Mouse (Mus musculus) megakaryocyte-erythroid progenitor cell, adult 5-6 weeks (primary cell): ENCODE results near the gene Atxn7l3. TPM values are rescaled to one million over a fixed set of nuclear protein-coding genes. Genes with fewer than 3 reads are reported as not detected.
A peak's percentile ranks its signal among the peaks of the same experiment; 100 is the strongest.

Experiments used
- ATAC-seq: replicated peaks from 2 replicates; pipeline ENCODE4 v1.8.0; 2016; ENCODE audit warnings: mild to moderate bottlenecking, inconsistent platforms; ENCODE audit not compliant: severe bottlenecking, poor library complexity, low FRiP score, low TSS enrichment
- total RNA-seq, 2 experiments: library from RNA; stranded (forward) in 1 of 2; stranded (reverse) in 1 of 2; fragments of 200-1000, 215-1000 nt in 1 of 2; fragments of >200 nt in 1 of 2; fragmentation: Nextera tagmentation in 1 of 2; gene quantifications; 2 replicates each; pipeline ENCODE4 v1.2.3; 2014 to 2017

Atxn7l3 gene
- total RNA-seq (2014; fragmentation: Nextera tagmentation): 23.2 and 34.0 TPM in 2 replicates
- total RNA-seq (2017): 18.3 and 21.5 TPM in 2 replicates

GRCm38 (mm10) chr11:102296491-102297472 is at the start of gene Atxn7l3:
Gene Atxn7l3 (minus strand): TSS chr11:102296631.
- ATAC-seq: peak; percentile 91

- ATAC-seq: no peak
Observed at GRCm38 (mm10) chr11:102344458-102344857, 48.0 kb upstream of the Atxn7l3 start.

GRCm38 (mm10) chr11:102342742-102343141 is 46.3 kb upstream of the Atxn7l3 start:
- no peak for ATAC-seq

GRCm38 (mm10) chr11:102341101-102341500 is 44.7 kb upstream of the Atxn7l3 start:
- no peak for ATAC-seq

DNA sequence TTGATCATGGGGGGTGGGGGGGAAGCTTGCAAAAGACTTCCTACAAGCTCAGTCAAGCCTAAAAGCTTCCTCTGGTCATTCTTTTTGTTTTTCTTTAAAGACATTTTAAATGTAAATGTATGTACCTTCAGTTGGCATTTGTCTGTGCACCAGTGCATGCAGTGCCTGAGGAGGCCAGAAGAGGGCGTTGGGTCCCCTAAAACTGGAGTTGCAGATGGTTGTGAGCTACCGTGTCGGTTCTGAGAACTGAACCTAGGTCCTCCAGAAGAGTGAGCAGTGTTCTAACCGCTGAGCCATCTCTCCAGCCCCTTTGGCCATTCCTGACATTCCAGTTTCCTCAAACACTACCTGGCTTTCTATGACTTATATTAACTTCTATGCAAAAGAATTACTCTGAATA is 43.2 kb upstream of the Atxn7l3 start:
- no peak for ATAC-seq

DNA sequence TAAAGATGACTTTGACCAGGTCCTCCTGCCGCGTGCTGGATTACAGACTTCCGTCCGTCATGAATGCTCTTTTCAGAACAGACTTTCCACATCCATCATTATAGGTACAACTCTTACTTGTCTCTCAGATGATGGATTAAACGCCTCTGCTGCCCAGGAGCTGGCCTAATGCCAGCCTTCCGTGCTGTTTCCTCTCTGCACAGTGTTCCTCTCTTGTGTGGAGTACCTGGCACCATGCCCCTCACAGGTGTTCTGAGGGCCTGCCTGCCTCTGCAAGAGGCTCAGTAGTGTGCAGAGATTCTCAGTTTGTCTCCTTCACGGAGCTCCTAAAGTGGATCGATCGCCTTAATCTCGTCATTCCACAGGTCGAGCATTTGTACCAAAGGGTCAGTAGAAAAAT is 42.8 kb upstream of the Atxn7l3 start:
- ATAC-seq: no peak

DNA sequence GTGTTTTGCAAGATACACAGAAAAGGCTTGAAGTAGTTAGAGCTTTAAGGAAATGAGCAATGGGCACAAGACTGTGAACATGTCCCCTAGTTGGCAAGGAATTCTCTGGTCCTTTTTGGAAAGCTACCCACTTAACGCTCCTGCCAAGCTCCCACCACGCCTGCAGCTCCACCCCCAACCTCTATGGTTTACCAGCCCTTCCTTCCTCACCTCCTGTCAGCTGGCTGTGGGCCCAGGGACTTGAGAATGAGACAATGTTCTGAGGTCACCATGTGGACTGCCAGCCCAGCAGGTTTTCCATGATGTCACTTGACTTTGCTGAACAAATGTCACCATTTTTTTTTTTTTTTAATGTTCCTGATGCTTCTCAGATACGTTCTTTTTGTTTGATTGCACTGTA is 42.1 kb upstream of the Atxn7l3 start:
- no peak for ATAC-seq

DNA sequence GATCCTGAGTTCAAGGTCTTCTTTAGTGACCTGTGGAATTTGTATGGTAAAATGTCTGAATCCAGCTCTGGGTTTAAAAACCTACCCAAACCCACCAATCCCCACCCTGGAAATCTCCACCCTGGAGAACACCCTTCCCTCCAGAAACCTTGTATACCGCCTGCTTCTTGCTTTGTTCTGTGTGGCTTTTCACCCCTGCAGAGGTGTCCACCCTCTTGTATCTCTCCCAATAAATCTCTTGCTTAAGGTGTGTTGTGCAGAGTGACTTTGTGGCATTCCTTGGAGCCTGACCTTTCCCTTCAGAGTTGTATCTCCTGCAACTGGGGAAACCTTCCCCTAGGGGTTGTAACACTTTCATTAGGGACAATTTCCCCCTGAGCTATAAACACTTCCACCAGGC is 41.5 kb upstream of the Atxn7l3 start:
- no peak for ATAC-seq

DNA sequence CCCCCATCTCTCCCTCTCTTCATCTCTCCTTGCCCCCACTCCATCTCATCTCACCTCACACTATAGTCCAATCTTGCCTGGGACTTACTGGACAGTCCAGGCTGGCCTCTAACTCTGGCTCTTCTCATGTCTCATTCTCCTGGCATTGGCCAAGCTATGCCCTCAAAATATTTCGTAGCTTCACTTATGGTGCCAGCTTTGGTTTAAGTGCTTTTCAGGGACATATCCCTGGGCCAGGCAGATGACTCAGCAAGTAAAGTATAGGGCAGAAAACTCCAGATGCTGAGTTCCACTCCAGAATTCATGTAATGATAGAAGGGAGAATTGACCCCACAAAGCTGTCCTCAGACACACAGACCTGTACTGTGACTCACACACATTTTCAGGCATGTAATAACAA is 39.8 kb upstream of the Atxn7l3 start:
- no peak for ATAC-seq

GRCm38 (mm10) chr11:102334973-102335700 is 38.7 kb upstream of the Atxn7l3 start:
- no peak for ATAC-seq

DNA sequence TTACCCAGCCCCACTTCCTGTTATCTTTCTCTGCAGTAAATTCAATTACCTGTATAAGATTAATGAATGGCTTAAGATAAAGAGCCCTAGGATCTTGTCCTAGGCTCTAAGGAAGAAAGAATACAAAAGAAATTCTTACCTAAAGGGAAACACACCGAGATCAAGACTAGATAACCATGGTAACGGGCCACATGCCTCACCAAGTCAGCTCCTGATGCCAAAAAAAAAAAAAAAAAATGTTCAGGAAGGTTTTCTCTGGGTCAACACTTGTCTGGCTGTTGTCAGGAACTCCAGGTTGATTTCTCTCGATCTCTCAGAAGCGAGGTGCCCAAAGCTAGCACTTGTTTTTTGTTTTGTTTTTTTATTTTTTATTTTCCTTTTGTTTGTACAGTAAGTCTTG is 37.6 kb upstream of the Atxn7l3 start:
- ATAC-seq: no peak

DNA sequence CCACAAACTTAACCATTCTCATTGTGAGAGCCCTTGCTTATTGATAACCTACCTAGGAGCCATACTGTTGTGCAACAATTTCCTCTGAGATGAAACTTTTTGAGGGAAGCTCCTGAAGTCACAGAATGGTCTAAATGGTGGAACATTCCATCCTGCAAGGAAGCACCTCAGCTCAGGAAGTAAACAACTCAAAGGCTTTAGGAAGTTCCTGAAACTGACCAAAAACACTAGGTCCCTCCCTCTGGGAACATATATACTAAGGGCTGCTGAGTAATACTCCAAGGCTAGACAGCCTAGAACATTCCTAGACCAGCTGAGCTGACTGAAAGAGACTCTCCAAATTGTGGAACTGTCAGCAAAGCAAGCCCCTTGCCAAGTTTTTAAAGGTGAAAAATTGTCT is 36.6 kb upstream of the Atxn7l3 start:
- no peak for ATAC-seq

GRCm38 (mm10) chr11:102331806-102332205 is 35.4 kb upstream of the Atxn7l3 start:
- ATAC-seq: no peak

- ATAC-seq: no peak
Observed at GRCm38 (mm10) chr11:102330039-102330438, 33.6 kb upstream of the Atxn7l3 start.

DNA sequence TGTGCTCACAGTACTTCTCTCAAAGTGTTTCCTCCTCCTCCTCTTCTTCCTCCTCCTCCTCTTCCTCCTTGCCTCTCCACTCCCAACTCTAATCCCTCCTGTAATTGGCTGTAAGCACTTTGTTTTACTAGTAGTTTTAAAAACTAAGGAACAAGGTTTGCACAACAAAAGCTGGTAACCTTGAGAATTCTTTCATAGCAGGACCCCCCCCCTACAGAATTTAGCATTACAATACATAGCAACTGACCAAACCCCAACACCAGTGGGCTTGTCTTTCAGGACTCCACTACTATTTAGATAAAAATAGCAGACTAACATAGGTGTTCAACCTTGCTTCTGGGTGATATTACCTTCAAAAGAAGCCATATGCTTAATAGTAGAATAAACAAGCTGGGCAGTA is 33.1 kb upstream of the Atxn7l3 start:
- no peak for ATAC-seq

- no peak for ATAC-seq
Observed at GRCm38 (mm10) chr11:102327839-102328238, 31.4 kb upstream of the Atxn7l3 start.

DNA sequence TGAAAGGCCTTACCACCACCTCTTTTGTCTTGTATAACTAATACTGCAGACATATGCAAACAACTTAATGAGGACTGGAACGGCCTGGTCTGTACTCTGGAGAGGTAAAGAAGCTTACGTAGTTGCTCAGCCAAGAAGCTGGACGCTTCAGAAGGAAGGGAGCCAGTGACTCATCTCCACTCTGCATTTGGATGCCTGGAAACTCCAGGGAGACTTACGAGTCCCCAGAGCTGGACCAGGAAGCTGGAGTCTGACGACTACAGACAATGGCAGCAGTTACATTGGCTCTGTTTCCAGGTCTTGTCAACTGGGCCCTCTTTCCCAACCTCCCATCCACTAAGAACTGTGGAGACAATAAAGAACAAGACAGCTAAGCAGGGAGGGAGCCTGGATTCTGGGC is 30.8 kb upstream of the Atxn7l3 start:
- ATAC-seq: no peak

- ATAC-seq: no peak
Observed at GRCm38 (mm10) chr11:102323516-102323915, 27.1 kb upstream of the Atxn7l3 start.

DNA sequence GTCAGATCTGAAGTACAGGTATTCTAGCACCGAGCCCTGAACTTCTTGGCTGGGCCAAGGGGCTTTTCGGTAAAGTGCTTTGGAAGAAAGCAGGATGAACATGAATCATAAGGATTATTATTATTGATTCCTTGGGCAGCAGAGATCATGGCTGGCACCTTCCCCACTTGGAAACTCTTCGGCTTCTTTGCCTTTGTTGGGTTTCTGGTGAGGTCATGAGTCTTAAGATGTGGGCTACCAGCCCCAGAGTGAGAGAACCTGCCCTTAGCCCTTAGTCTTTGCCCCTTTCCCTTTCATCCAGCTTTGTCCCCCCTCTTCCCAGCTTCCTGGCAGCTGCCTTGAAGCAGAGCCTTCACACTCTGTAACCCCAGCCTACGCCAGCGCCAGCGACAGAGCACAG is 25.5 kb upstream of the Atxn7l3 start:
- ATAC-seq: no peak

DNA sequence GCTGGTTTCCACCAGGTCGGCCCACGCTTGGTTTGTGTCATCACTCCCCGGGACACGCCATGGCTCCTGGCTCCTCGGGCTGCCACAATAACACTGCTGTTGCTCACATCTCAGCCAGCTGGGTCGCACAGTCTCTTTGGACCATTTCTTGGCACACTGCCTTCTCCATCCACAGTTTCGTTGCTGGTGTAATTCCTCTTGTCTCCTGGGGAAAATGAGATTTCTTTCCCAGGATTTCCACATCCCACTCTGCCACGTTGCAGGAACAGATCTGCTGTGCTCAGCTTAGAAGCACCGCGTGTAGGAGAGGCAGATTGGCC is 24.2 kb upstream of the Atxn7l3 start:
- ATAC-seq: no peak
